Mouse (Mus musculus) myocyte (in vitro differentiated cells): ENCODE results near the gene Gm17622.

ENCODE experiments used
- MAX ChIP-seq: IDR thresholded peaks from one replicate; pipeline ENCODE4 v1.6.1; 2011; ENCODE audit warnings: low read depth, mild to moderate bottlenecking, control low read depth
- MYOD1 ChIP-seq, 3 experiments: IDR thresholded peaks; one replicate each; pipeline ENCODE4 v1.6.1; 2011; ENCODE audit warnings: control low read depth in 2 of 3, low read depth in 2 of 3, mild to moderate bottlenecking in 2 of 3, moderate library complexity in 1 of 3; ENCODE audit not compliant: insufficient read length in 2 of 3, control insufficient read depth in 1 of 3
- POLR2A ChIP-seq: IDR thresholded peaks from one replicate; pipeline ENCODE4 v1.6.1; 2011; ENCODE audit warnings: low read depth, mild to moderate bottlenecking, control low read depth, moderate library complexity; ENCODE audit not compliant: insufficient read length

GRCm38 (mm10) chr13:96514154-96514942 is 23.8 kb downstream of the Gm17622 start:
- TF ChIP-seq MAX (no peak), POLR2A (no peak), MYOD1 (IDR thresholded peaks at IDR 0.05; ENCODE audit: control insufficient read depth in 1 of 3, insufficient read length in 2 of 3, low read depth in 2 of 3) (no peak)
